Mouse (Mus musculus): ENCODE results near the gene Trpc1. TPM values are rescaled to one million over a fixed set of nuclear protein-coding genes. Genes with fewer than 3 reads are reported as not detected.

Trpc1 gene
- polyA plus RNA-seq, 1 experiment from 2014 or later: 2.7 TPM

GRCm38 (mm10) chr9:95668306-95668705 lies 81.9 kb downstream of the Trpc1 start:
- Histone ChIP-seq H3K36me3 (no peaks in the 10 kb centered on the region), H3K9ac (no peak overlapping the region), H3K9me3 (no peaks in the 10 kb centered on the region), H3K27ac (no peak overlapping the region), H3K4me1 (no peaks in the 10 kb centered on the region), H3K4me2 (no peak overlapping the region), H3K27me3 (replicated peaks) (no peaks in the 10 kb centered on the region), H3K4me3 (replicated peaks) (no peak overlapping the region)
- ATAC-seq (ENCODE audit: insufficient read depth, low FRiP score, low read depth): no peak
- WGBS: 65% methylated on average over 5 of the region's 5 CpGs

- 57% methylated on average over 9 of the region's 9 CpGs for WGBS
- Histone ChIP-seq H3K4me1 (no peaks in the 10 kb centered on the region), H3K27me3 (replicated peaks) (no peaks in the 10 kb centered on the region), H3K27ac (no peak overlapping the region), H3K36me3 (no peaks in the 10 kb centered on the region), H3K4me2 (no peak overlapping the region), H3K4me3 (replicated peaks) (no peak overlapping the region), H3K9ac (no peak overlapping the region), H3K9me3 (no peaks in the 10 kb centered on the region)
- no peak for ATAC-seq (ENCODE audit: insufficient read depth, low FRiP score, low read depth)
Observed at GRCm38 (mm10) chr9:95667836-95668235, 82.3 kb downstream of the Trpc1 start.

GRCm38 (mm10) chr9:95665835-95666234 lies 84.3 kb downstream of the Trpc1 start:
- no peak for ATAC-seq (ENCODE audit: insufficient read depth, low FRiP score, low read depth)
- Histone ChIP-seq H3K9me3 (no peaks in the 10 kb centered on the region), H3K4me3 (replicated peaks) (no peak overlapping the region), H3K27me3 (replicated peaks) (no peaks in the 10 kb centered on the region), H3K9ac (no peak overlapping the region), H3K36me3 (no peaks in the 10 kb centered on the region), H3K4me1 (no peaks in the 10 kb centered on the region), H3K4me2 (no peak overlapping the region), H3K27ac (no peak overlapping the region)
- 83% methylated on average over 6 of the region's 6 CpGs for WGBS

- ATAC-seq (ENCODE audit: insufficient read depth, low FRiP score, low read depth): no peak
- WGBS: 45% methylated on average over 10 of the region's 10 CpGs
Observed at GRCm38 (mm10) chr9:95664290-95664989, 85.7 kb downstream of the Trpc1 start.

GRCm38 (mm10) chr9:95657941-95658340 lies 92.2 kb downstream of the Trpc1 start:
- Histone ChIP-seq H3K4me2 (no peak overlapping the region), H3K4me3 (replicated peaks) (no peak overlapping the region), H3K36me3 (no peaks in the 10 kb centered on the region), H3K27me3 (replicated peaks) (no peaks in the 10 kb centered on the region), H3K9ac (no peak overlapping the region), H3K9me3 (no peaks in the 10 kb centered on the region), H3K27ac (no peak overlapping the region), H3K4me1 (no peaks in the 10 kb centered on the region)
- no peak for ATAC-seq (ENCODE audit: insufficient read depth, low FRiP score, low read depth)
- 82% methylated on average over 2 of the region's 2 CpGs for WGBS

More at GRCm38 (mm10) chr9:95664290-95664989, 85.7 kb downstream of the Trpc1 start:
- Histone ChIP-seq H3K36me3 (no peaks in the 10 kb centered on the region), H3K9me3 (no peaks in the 10 kb centered on the region), H3K27ac (no peak overlapping the region), H3K4me1 (no peaks in the 10 kb centered on the region), H3K4me3 (replicated peaks) (no peak overlapping the region), H3K27me3 (replicated peaks) (no peaks in the 10 kb centered on the region), H3K4me2 (no peak overlapping the region), H3K9ac (no peak overlapping the region)

Other genes starting within 250 kb of the Trpc1 start
- 123 and 140 TPM in 2 replicates for gene U2surp, start 238.4 kb downstream of the Trpc1 start, polyA plus RNA-seq (2015; fragmentation: Nextera tagmentation; extraction: Ambion mirVana)
- gene Paqr9, start 190.7 kb downstream of the Trpc1 start, polyA plus RNA-seq (2015; fragmentation: Nextera tagmentation; extraction: Ambion mirVana): 0.61 and 1.3 TPM in 2 replicates
- gene Pcolce2, start 112.8 kb downstream of the Trpc1 start, polyA plus RNA-seq (2015; fragmentation: Nextera tagmentation; extraction: Ambion mirVana): 0.36 and 1.3 TPM in 2 replicates
- gene Pls1, start 94.9 kb upstream of the Trpc1 start, polyA plus RNA-seq (2015; fragmentation: Nextera tagmentation; extraction: Ambion mirVana): 32.5 and 36.7 TPM in 2 replicates
- gene Atr, start 107.2 kb upstream of the Trpc1 start, polyA plus RNA-seq (2015; fragmentation: Nextera tagmentation; extraction: Ambion mirVana): 13.0 and 13.3 TPM in 2 replicates
- gene Xrn1, start 204.4 kb upstream of the Trpc1 start, polyA plus RNA-seq (2015; fragmentation: Nextera tagmentation; extraction: Ambion mirVana): 14.8 and 15.3 TPM in 2 replicates

All from stomach, embryonic 15.5 days (tissue).